Comparison of ENCODE assay signal across 8 mouse cellular contexts in the genomic region with DNA sequence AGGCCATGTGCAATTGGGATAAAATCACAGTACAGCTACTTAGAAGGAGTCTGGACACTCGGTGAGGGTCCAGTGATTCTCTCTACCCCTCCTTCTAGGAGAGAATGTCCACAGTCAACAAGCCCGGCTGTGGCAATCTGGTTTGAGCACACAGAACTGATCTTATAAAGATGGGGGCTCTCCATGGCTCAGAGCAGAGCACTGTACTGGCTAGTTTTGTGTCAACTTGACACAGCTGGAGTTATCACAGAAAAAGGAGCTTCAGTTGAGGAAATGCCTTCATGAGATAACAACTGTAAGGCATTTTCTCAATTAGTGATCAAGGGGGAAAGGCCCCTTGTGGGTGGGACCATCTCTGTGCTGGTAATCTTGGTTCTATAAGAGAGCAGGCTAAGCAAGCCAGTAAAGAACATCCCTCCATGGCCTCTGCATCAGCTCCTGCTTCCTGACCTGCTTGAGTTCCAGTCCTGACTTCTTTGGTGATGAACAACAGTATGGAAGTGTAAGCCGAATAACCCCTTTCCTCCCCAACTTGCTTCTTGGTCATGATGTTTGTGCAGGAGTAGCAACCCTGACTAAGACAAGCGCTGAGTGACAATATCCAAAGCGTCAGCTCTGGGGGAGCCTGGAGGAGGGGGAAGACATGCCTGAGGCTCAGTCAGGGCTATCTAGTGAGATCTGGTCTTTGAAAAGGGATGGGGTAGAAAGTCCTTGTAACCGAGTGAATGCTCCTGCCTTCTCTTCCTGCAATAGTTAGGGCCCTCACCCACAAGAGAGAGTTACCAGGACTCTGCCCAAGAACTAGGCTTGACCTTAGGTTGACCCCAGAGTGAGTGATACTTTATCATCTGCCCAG. TPM values are rescaled to one million over a fixed set of nuclear protein-coding genes. Genes with fewer than 3 reads are reported as not detected.
DNase-seq lines count a peak whose midpoint lies in the region; ATAC-seq and TF ChIP-seq lines count a peak whose summit lies in the region.
"Not testable (repeated sequence)": the region's sequence is repeated elsewhere in the genome, so short reads cannot be mapped to it uniquely, and the experiment has no call there.
"Had no signal": no experiment of that assay in that cellular context is flagged by ENCODE, and none has a peak within 500 bp of the region (broad histone marks: within the 10 kb centered on the region; RNA-seq: fewer than 3 reads in every experiment).

No protein-coding gene starts in this region.

- peak overlapping the region; percentile 53 for H3K4me2 ChIP-seq in liver, embryonic 11.5 days
- H3K4me2 ChIP-seq in liver, embryonic 14.5 days (ENCODE audit: low read depth) = peak overlapping the region; percentile 59
- peak overlapping the region; percentile 44 for H3K4me2 ChIP-seq in liver, postnatal 0 days (ENCODE audit: low read depth, low read length)
- H3K4me2 ChIP-seq in stomach, embryonic 15.5 days = not testable (repeated sequence)

- not testable (repeated sequence) for TF ChIP-seq RAD21 in MEL (IDR thresholded peaks at IDR 0.05; ENCODE audit: low read depth, low read length)

- H3K4me3 ChIP-seq in MEL (ENCODE audit: control insufficient read depth in 1 of 2, insufficient read depth in 1 of 2, low read depth in 2 of 2, low read length in 2 of 2) = peak overlapping the region; percentile 74 to 76
- peak overlapping the region; percentile 44 for H3K4me3 ChIP-seq in erythroblast, embryonic 14.5 days (replicated peaks)
- H3K4me3 ChIP-seq in liver, embryonic 11.5 days (ENCODE audit: low read depth, low read length) = peak overlapping the region; percentile 21
- peak overlapping the region; percentile 14 to 23; a peak in 1 of 4 replicates for H3K4me3 ChIP-seq in liver, embryonic 14.5 days (ENCODE audit: insufficient read depth in 1 of 2, low read depth in 2 of 2, low read length in 2 of 2)
- H3K4me3 ChIP-seq in liver, postnatal 0 days (ENCODE audit: low read depth, low read length); stomach, embryonic 15.5 days (replicated peaks): not testable (repeated sequence)

- TF ChIP-seq EP300 in MEL (IDR thresholded peaks at IDR 0.05; ENCODE audit: low read depth in 1 of 2, low read length in 2 of 2) = not testable (repeated sequence)
- TF ChIP-seq EP300 in liver, embryonic 14.5 days (IDR thresholded peaks at IDR 0.05; ENCODE audit: low read depth) = peak; percentile 73
- TF ChIP-seq EP300 in liver, postnatal 0 days (IDR thresholded peaks at IDR 0.05; ENCODE audit: low read depth) = peak; percentile 73; the same call in 1 of the 2 replicates

- peak overlapping the region; percentile 73 for H3K9ac ChIP-seq in MEL (ENCODE audit: control insufficient read depth, low read depth, low read length, poor library complexity, severe bottlenecking)
- 0 out of 2 replicates have a peak overlapping the region, but pooled peaks have one; percentile 34 for H3K9ac ChIP-seq in liver, embryonic 11.5 days (ENCODE audit: low read depth, low read length)
- peak overlapping the region; percentile 43 for H3K9ac ChIP-seq in liver, embryonic 14.5 days (replicated peaks)
- H3K9ac ChIP-seq in liver, postnatal 0 days (replicated peaks); stomach, embryonic 15.5 days: not testable (repeated sequence)

- peak; percentile 80 for DNase-seq in MEL (ENCODE audit: low read depth, low spot score)
- peak; percentile 38 for DNase-seq in liver, embryonic 11.5 days (ENCODE audit: low spot score)
- DNase-seq in liver, embryonic 14.5 days (ENCODE audit: low read depth in 3 of 3, low spot score in 3 of 3) = peak in 1 of 3 experiments; percentile 24
- DNase-seq in liver, postnatal 0 days = not testable (repeated sequence)

- H3K79me2 ChIP-seq in MEL (ENCODE audit: control insufficient read depth, insufficient read depth, low read length, poor library complexity) = peaks cover 39% of the 10 kb centered on the region

- TF ChIP-seq CTCF in MEL (IDR thresholded peaks at IDR 0.05 in 2 of 3, conservative IDR thresholded peaks at IDR 0.05 in 1 of 3; ENCODE audit: control insufficient read depth in 1 of 3, insufficient read depth in 1 of 3, low read depth in 2 of 3, low read length in 3 of 3, poor library complexity in 1 of 3, severe bottlenecking in 1 of 3); liver, embryonic 14.5 days (IDR thresholded peaks at IDR 0.05; ENCODE audit: low read depth); liver, postnatal 0 days (IDR thresholded peaks at IDR 0.05; ENCODE audit: low read depth): not testable (repeated sequence)

- TF ChIP-seq POLR2A in MEL (IDR thresholded peaks at IDR 0.05; ENCODE audit: control insufficient read depth in 1 of 2, insufficient read depth in 1 of 2, low read depth in 1 of 2, low read length in 2 of 2, poor library complexity in 1 of 2) = peak in 1 of 2 experiments; percentile 51; a peak in 1 of 4 replicates

- H3K9me3 ChIP-seq in MEL (replicated peaks; ENCODE audit: insufficient read depth, low read length); erythroblast, embryonic 14.5 days (ENCODE audit: control insufficient read depth, low read length); liver, embryonic 11.5 days (ENCODE audit: control insufficient read depth, low read length); liver, embryonic 14.5 days (ENCODE audit: control insufficient read depth, low read length); liver, postnatal 0 days (ENCODE audit: low read length); stomach, embryonic 15.5 days: not testable (repeated sequence)

- 50% methylated on average over 6 of the region's 6 CpGs for WGBS in liver, embryonic 11.5 days
- 23% methylated on average over 6 of the region's 6 CpGs for WGBS in liver, embryonic 14.5 days (ENCODE audit: insufficient replicate concordance)
- WGBS in liver, postnatal 0 days (ENCODE audit: insufficient replicate concordance) = 54% methylated on average over 6 of the region's 6 CpGs
- 77% methylated on average over 6 of the region's 6 CpGs for WGBS in stomach, embryonic 15.5 days

- not testable (repeated sequence) for H3K27me3 ChIP-seq in MEL (ENCODE audit: control insufficient read depth in 1 of 2, insufficient read depth in 2 of 2, low read length in 2 of 2); erythroblast, embryonic 14.5 days (ENCODE audit: control insufficient read depth); liver, embryonic 11.5 days (replicated peaks; ENCODE audit: control insufficient read depth, insufficient read depth, low read length); liver, embryonic 14.5 days (ENCODE audit: control insufficient read depth, insufficient read depth, low read length); liver, postnatal 0 days (ENCODE audit: insufficient read depth, low read length); stomach, embryonic 15.5 days (replicated peaks)

- peak; percentile 78 for ATAC-seq in liver, embryonic 11.5 days (replicated peaks; ENCODE audit: low FRiP score)
- peak; percentile 81 for ATAC-seq in liver, embryonic 14.5 days (ENCODE audit: insufficient read depth)
- ATAC-seq in liver, postnatal 0 days = peak; percentile 62
- peak; percentile 42; the same call in 1 of the 2 replicates for ATAC-seq in stomach, embryonic 15.5 days (ENCODE audit: insufficient read depth, low FRiP score, low read depth)

- peaks cover 0 to 13% of the 10 kb centered on the region in 2 experiments; a peak in 2 of 4 replicates for H3K36me3 ChIP-seq in MEL (ENCODE audit: control insufficient read depth in 1 of 2, insufficient read depth in 2 of 2, low read length in 2 of 2)
- not testable (repeated sequence) for H3K36me3 ChIP-seq in erythroblast, embryonic 14.5 days (ENCODE audit: control insufficient read depth); liver, embryonic 11.5 days (ENCODE audit: control insufficient read depth, insufficient read depth, low read length); liver, embryonic 14.5 days (replicated peaks; ENCODE audit: control insufficient read depth, insufficient read depth, low read depth); liver, postnatal 0 days (replicated peaks; ENCODE audit: insufficient read depth, low read length); stomach, embryonic 15.5 days

- H3K4me1 ChIP-seq in MEL (ENCODE audit: control insufficient read depth in 1 of 2, insufficient read depth in 2 of 2, low read length in 2 of 2) = peaks cover 9 to 19% of the 10 kb centered on the region in 2 experiments
- peaks cover 43% of the 10 kb centered on the region for H3K4me1 ChIP-seq in erythroblast, embryonic 14.5 days (ENCODE audit: control insufficient read depth)
- H3K4me1 ChIP-seq in liver, embryonic 11.5 days (replicated peaks; ENCODE audit: control insufficient read depth, insufficient read depth, low read length) = peaks cover 17% of the 10 kb centered on the region
- peaks cover 12 to 29% of the 10 kb centered on the region in 2 experiments for H3K4me1 ChIP-seq in liver, embryonic 14.5 days (replicated peaks; ENCODE audit: control insufficient read depth in 2 of 2, insufficient read depth in 2 of 2, low read length in 1 of 2)
- H3K4me1 ChIP-seq in liver, postnatal 0 days (ENCODE audit: insufficient read depth); stomach, embryonic 15.5 days: not testable (repeated sequence)

- peak overlapping the region; percentile 94 for H3K27ac ChIP-seq in MEL (ENCODE audit: control insufficient read depth, low read depth, low read length)
- peak overlapping the region; percentile 79 for H3K27ac ChIP-seq in liver, embryonic 11.5 days (ENCODE audit: low read depth, low read length)
- H3K27ac ChIP-seq in liver, embryonic 14.5 days = peak overlapping the region; percentile 71
- H3K27ac ChIP-seq in liver, postnatal 0 days (ENCODE audit: low read depth); stomach, embryonic 15.5 days: not testable (repeated sequence)

RNA-seq across cellular contexts. Expression of gene Clstn3, which starts 7.4 kb away (rescaled TPM):
- 46.5 and 51.3 TPM in 2 replicates for total RNA-seq in MEL (2012; rRNA removed)
- polyA plus RNA-seq in MEL (2012; ENCODE audit: insufficient read depth in 1 of 2, insufficient read length in 2 of 2, low read depth in 1 of 2, low replicate concordance in 2 of 2, missing spikeins in 1 of 2) = 10 to 100 TPM in 1 of 2 experiments, not detected in 1; 59.8 TPM
- 0.31 and 0.68 TPM in 2 replicates for polyA plus RNA-seq in erythroblast, embryonic 14.5 days (2012)
- polyA plus RNA-seq in liver, embryonic 11.5 days (2014; fragmentation: Nextera tagmentation; extraction: Ambion mirVana) = 6.1 and 7.6 TPM in 2 replicates
- polyA plus RNA-seq in liver, embryonic 14.5 days (2012; rRNA removed) = 2.5 and 3.0 TPM in 2 replicates
- polyA plus RNA-seq in liver, embryonic 14.5 days (2014; fragmentation: Nextera tagmentation; extraction: Ambion mirVana) = 1.7 and 2.4 TPM in 2 replicates
- 1.8 TPM in 2 replicates for polyA plus RNA-seq in liver, postnatal 0 days (2015; fragmentation: Nextera tagmentation; extraction: Ambion mirVana)
- 6.8 TPM in 2 replicates for polyA plus RNA-seq in stomach, embryonic 15.5 days (2015; fragmentation: Nextera tagmentation; extraction: Ambion mirVana)
- polyA plus RNA-seq: activated CD4-positive, CD25-positive, alpha-beta regulatory T cell, adult 4 months; inflammation-experienced regulatory T-cells, adult 6 months had no signal

RNA-seq across cellular contexts. Expression of gene C1rl, which starts 20.9 kb away (rescaled TPM):
- 0.98 and 1.2 TPM in 2 replicates for total RNA-seq in MEL (2012; rRNA removed)
- polyA plus RNA-seq in MEL (2012; ENCODE audit: insufficient read depth in 1 of 2, insufficient read length in 2 of 2, low read depth in 1 of 2, low replicate concordance in 2 of 2, missing spikeins in 1 of 2) = 1 to 10 TPM in 1 of 2 experiments, not detected in 1; 2.6 TPM
- polyA plus RNA-seq in erythroblast, embryonic 14.5 days (2012) = not detected in 2 replicates
- 4.1 and 4.4 TPM in 2 replicates for polyA plus RNA-seq in liver, embryonic 11.5 days (2014; fragmentation: Nextera tagmentation; extraction: Ambion mirVana)
- 3.8 and 3.9 TPM in 2 replicates for polyA plus RNA-seq in liver, embryonic 14.5 days (2012; rRNA removed)
- 7.3 and 7.6 TPM in 2 replicates for polyA plus RNA-seq in liver, embryonic 14.5 days (2014; fragmentation: Nextera tagmentation; extraction: Ambion mirVana)
- polyA plus RNA-seq in liver, postnatal 0 days (2015; fragmentation: Nextera tagmentation; extraction: Ambion mirVana) = 31.1 and 36.2 TPM in 2 replicates
- polyA plus RNA-seq in stomach, embryonic 15.5 days (2015; fragmentation: Nextera tagmentation; extraction: Ambion mirVana) = 1.9 and 2.2 TPM in 2 replicates
- polyA plus RNA-seq: activated CD4-positive, CD25-positive, alpha-beta regulatory T cell, adult 4 months; inflammation-experienced regulatory T-cells, adult 6 months had no signal

RNA-seq across cellular contexts. Expression of gene C1ra, which starts 40.2 kb away (rescaled TPM):
- 0.19 and 0.29 TPM in 2 replicates for total RNA-seq in MEL (2012; rRNA removed)
- under 1 TPM in 1 of 2 experiments, not detected in 1; 0.28 TPM for polyA plus RNA-seq in MEL (2012; ENCODE audit: insufficient read depth in 1 of 2, insufficient read length in 2 of 2, low read depth in 1 of 2, low replicate concordance in 2 of 2, missing spikeins in 1 of 2)
- polyA plus RNA-seq in erythroblast, embryonic 14.5 days (2012) = 0.03 TPM in 2 replicates
- 2.8 and 2.9 TPM in 2 replicates for polyA plus RNA-seq in liver, embryonic 11.5 days (2014; fragmentation: Nextera tagmentation; extraction: Ambion mirVana)
- polyA plus RNA-seq in liver, embryonic 14.5 days (2012; rRNA removed) = 4.8 and 7.8 TPM in 2 replicates
- polyA plus RNA-seq in liver, embryonic 14.5 days (2014; fragmentation: Nextera tagmentation; extraction: Ambion mirVana) = 8.6 and 10.7 TPM in 2 replicates
- polyA plus RNA-seq in liver, postnatal 0 days (2015; fragmentation: Nextera tagmentation; extraction: Ambion mirVana) = 63.0 and 65.0 TPM in 2 replicates
- polyA plus RNA-seq in stomach, embryonic 15.5 days (2015; fragmentation: Nextera tagmentation; extraction: Ambion mirVana) = 4.5 and 6.6 TPM in 2 replicates

RNA-seq across cellular contexts. Expression of gene Pex5, which starts 57.1 kb away (rescaled TPM):
- total RNA-seq in MEL (2012; rRNA removed) = 56.0 and 63.1 TPM in 2 replicates
- polyA plus RNA-seq in MEL (2012; ENCODE audit: insufficient read depth in 1 of 2, insufficient read length in 2 of 2, low read depth in 1 of 2, low replicate concordance in 2 of 2, missing spikeins in 1 of 2) = 10 to 100 TPM in 1 of 2 experiments, not detected in 1; 63.0 TPM
- polyA plus RNA-seq in erythroblast, embryonic 14.5 days (2012) = 0.24 and 0.42 TPM in 2 replicates
- polyA plus RNA-seq in liver, embryonic 11.5 days (2014; fragmentation: Nextera tagmentation; extraction: Ambion mirVana) = 39.6 and 41.2 TPM in 2 replicates
- polyA plus RNA-seq in liver, embryonic 14.5 days (2012; rRNA removed) = 9.1 and 12.5 TPM in 2 replicates
- 14.2 and 16.7 TPM in 2 replicates for polyA plus RNA-seq in liver, embryonic 14.5 days (2014; fragmentation: Nextera tagmentation; extraction: Ambion mirVana)
- polyA plus RNA-seq in liver, postnatal 0 days (2015; fragmentation: Nextera tagmentation; extraction: Ambion mirVana) = 31.6 and 32.5 TPM in 2 replicates
- polyA plus RNA-seq in stomach, embryonic 15.5 days (2015; fragmentation: Nextera tagmentation; extraction: Ambion mirVana) = 39.8 and 40.6 TPM in 2 replicates
